Mouse (Mus musculus) CD4-positive, CD25-positive, alpha-beta regulatory T cell, adult 4 months (primary cell): ENCODE data around the gene Atp5e. TPM values are rescaled to one million over a fixed set of nuclear protein-coding genes. Genes with fewer than 3 reads are reported as not detected.

Experiments used
- ATAC-seq: one replicate; pipeline ENCODE4 v1.8.0; 2017
- polyA plus RNA-seq, 2 experiments: library from polyadenylated mRNA; unstranded; fragments of 100-300 nt; shearing (Covaris generic); gene quantifications; one replicate each; pipeline ENCODE4 v1.2.1; 2017

Atp5e gene
- polyA plus RNA-seq, 2 experiments from 2014 or later, result 552 to 670 TPM

DNA sequence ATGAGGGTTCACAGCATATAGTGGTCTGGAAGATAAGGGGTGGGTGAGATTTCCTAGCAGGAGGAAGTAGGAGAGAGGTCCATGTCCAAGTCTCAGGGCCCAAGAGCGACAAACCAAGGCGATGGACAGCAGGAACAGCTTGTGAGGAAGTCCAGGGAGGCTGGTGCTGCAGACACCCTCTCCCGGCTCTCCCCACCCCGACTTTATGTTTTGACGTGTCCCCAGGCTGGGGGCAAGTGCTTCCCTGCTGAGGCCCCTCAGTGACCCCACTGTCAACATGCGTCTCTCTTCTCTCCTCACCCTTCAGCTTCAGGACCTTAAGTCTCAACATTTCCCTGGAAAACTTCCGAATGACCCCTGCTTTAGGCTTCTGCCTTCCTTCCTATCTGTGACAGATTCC lies 50.8 kb downstream of the Atp5e start:
- ATAC-seq, result no peak

Other genes with a start within 250 kb of the Atp5e start
- 100 to 1,000 TPM in 1 of 2 experiments, 10 to 100 TPM in 1; 96.1 to 130 TPM for gene Gnas, start 179.8 kb downstream of the Atp5e start, polyA plus RNA-seq
- gene Gm20721, start 117.4 kb downstream of the Atp5e start, polyA plus RNA-seq, result 1 to 10 TPM; 1.6 to 2.3 TPM
- gene Nelfcd, start 48.3 kb downstream of the Atp5e start, polyA plus RNA-seq, result 100 to 1,000 TPM in 1 of 2 experiments, 10 to 100 TPM in 1; 53.4 to 105 TPM
- gene Ctsz, start 25.1 kb downstream of the Atp5e start, polyA plus RNA-seq, result 100 to 1,000 TPM in 1 of 2 experiments, 10 to 100 TPM in 1; 91.9 to 125 TPM
- gene Tubb1, start 13.4 kb downstream of the Atp5e start, polyA plus RNA-seq, result not detected
- gene Prelid3b, start 9.0 kb upstream of the Atp5e start, polyA plus RNA-seq, result 10 to 100 TPM; 69.8 to 85.8 TPM
- gene Zfp831, start 179.4 kb upstream of the Atp5e start, polyA plus RNA-seq, result 1 to 10 TPM; 9.2 to 9.6 TPM